Mouse (Mus musculus) liver, embryonic 14.5 days (tissue): ENCODE data around the gene Ttll13.

Experiments used
- CTCF ChIP-seq: IDR thresholded peaks from 2 replicates; pipeline ENCODE4 v1.5.1; 2016; ENCODE audit warnings: antibody characterized with exemption, low read depth, control low read depth
- EP300 ChIP-seq: IDR thresholded peaks from 2 replicates; pipeline ENCODE4 v1.6.1; 2016; ENCODE audit warnings: antibody characterized with exemption, low read depth

DNA sequence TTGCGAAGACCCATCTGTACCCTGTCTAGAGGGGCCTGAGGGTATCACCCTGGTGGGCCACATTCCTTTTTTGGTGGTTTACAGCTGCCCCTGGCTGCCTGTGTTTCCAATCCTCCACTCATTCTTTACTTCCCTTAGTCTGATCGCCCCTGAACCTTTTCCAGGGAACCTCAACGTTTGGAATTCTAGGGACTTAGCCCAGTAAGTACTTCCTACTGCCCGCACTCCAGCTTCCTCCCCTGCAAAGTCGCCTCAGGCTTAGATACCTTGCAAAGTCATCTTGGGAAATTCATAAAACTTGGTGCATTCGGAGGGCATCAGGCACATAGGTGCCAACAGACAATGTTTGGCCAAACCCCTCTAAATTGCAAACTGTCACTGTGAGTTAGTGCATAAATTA lies 46.9 kb upstream of the Ttll13 start:
- no peak for TF ChIP-seq CTCF
- no peak for TF ChIP-seq EP300
